Mouse (Mus musculus): Measurements from ENCODE around the gene Gm428. TPM values are rescaled to one million over a fixed set of nuclear protein-coding genes. Genes with fewer than 3 reads are reported as not detected.
"Not testable (repeated sequence)": the region's sequence is repeated elsewhere in the genome, so short reads cannot be mapped to it uniquely, and the experiment has no call there.

Gm428 gene
- polyA plus RNA-seq (2016; fragmentation: Nextera tagmentation; extraction: Ambion mirVana): not detected in 2 replicates

- H3K4me2 ChIP-seq (replicated peaks); ATAC-seq (ENCODE audit: low FRiP score, low read depth); H3K9ac ChIP-seq (replicated peaks); H3K36me3 ChIP-seq; H3K27ac ChIP-seq (replicated peaks); H3K4me1 ChIP-seq; H3K27me3 ChIP-seq; H3K4me3 ChIP-seq; H3K9me3 ChIP-seq: not testable (repeated sequence)
- 96% methylated on average over 2 of the region's 4 CpGs for WGBS
These were observed at the start of gene Gm428 for GRCm38 (mm10) chr4:73683216-73683615. Gene Gm428, plus strand, starts transcription at chr4:73683516.

- not testable (repeated sequence) for ATAC-seq (ENCODE audit: low FRiP score, low read depth); H3K4me2 ChIP-seq (replicated peaks); H3K36me3 ChIP-seq; H3K4me3 ChIP-seq; H3K9me3 ChIP-seq; H3K27ac ChIP-seq (replicated peaks); H3K4me1 ChIP-seq; H3K27me3 ChIP-seq; H3K9ac ChIP-seq (replicated peaks)
- no CpG with 5 or more reads among the region's 4 CpGs for WGBS
These were observed 45.5 kb upstream of the Gm428 start, which contains the start of gene Gm11236 for GRCm38 (mm10) chr4:73637821-73638220. Gene Gm11236, plus strand, starts transcription at chr4:73638121.

GRCm38 (mm10) chr4:73661864-73662263 is 21.5 kb upstream of the Gm428 start:
- ATAC-seq (ENCODE audit: low FRiP score, low read depth); H3K36me3 ChIP-seq; H3K4me3 ChIP-seq; H3K4me2 ChIP-seq (replicated peaks); H3K4me1 ChIP-seq; H3K9me3 ChIP-seq; H3K27ac ChIP-seq (replicated peaks); H3K27me3 ChIP-seq; H3K9ac ChIP-seq (replicated peaks): not testable (repeated sequence)
- 90% methylated on average over 4 of the region's 4 CpGs for WGBS

- H3K9me3 ChIP-seq; H3K36me3 ChIP-seq; H3K4me1 ChIP-seq; H3K4me2 ChIP-seq (replicated peaks); ATAC-seq (ENCODE audit: low FRiP score, low read depth); H3K9ac ChIP-seq (replicated peaks); H3K27ac ChIP-seq (replicated peaks); H3K27me3 ChIP-seq; H3K4me3 ChIP-seq: not testable (repeated sequence)
- WGBS: no CpG with 5 or more reads among the region's 4 CpGs
These were observed 15.3 kb upstream of the Gm428 start, which contains the start of gene Gm11239 for GRCm38 (mm10) chr4:73668054-73668453. Gene Gm11239, plus strand, starts transcription at chr4:73668354.

- no peak for ATAC-seq (ENCODE audit: low FRiP score, low read depth)
- 93% methylated on average over 1 of the region's 1 CpGs for WGBS
- no peak overlapping the region for H3K4me3 ChIP-seq
- no peaks in the 10 kb centered on the region for H3K27me3 ChIP-seq
- no peak overlapping the region for H3K4me2 ChIP-seq (replicated peaks)
- no peak overlapping the region for H3K27ac ChIP-seq (replicated peaks)
- H3K9ac ChIP-seq (replicated peaks): no peak overlapping the region
- H3K4me1 ChIP-seq: no peaks in the 10 kb centered on the region
- H3K9me3 ChIP-seq: no peaks in the 10 kb centered on the region
- no peaks in the 10 kb centered on the region for H3K36me3 ChIP-seq
These were observed 35.4 kb downstream of the Gm428 start for GRCm38 (mm10) chr4:73718761-73719160.

GRCm38 (mm10) chr4:73719819-73720218 is 36.5 kb downstream of the Gm428 start:
- no peak for ATAC-seq (ENCODE audit: low FRiP score, low read depth)
- Histone ChIP-seq H3K9ac (replicated peaks) (no peak overlapping the region), H3K9me3 (no peaks in the 10 kb centered on the region), H3K27ac (replicated peaks) (no peak overlapping the region), H3K27me3 (no peaks in the 10 kb centered on the region), H3K4me2 (replicated peaks) (no peak overlapping the region), H3K4me3 (no peak overlapping the region), H3K4me1 (no peaks in the 10 kb centered on the region), H3K36me3 (no peaks in the 10 kb centered on the region)

Other genes with a start within 250 kb of the Gm428 start
- gene Gm11238, start 75.6 kb upstream of the Gm428 start, polyA plus RNA-seq (2016; fragmentation: Nextera tagmentation; extraction: Ambion mirVana): not detected in 2 replicates
- not detected in 2 replicates for gene Gm11237, start 60.5 kb upstream of the Gm428 start, polyA plus RNA-seq (2016; fragmentation: Nextera tagmentation; extraction: Ambion mirVana)
- not detected in 2 replicates for gene Gm11236, start 45.4 kb upstream of the Gm428 start, polyA plus RNA-seq (2016; fragmentation: Nextera tagmentation; extraction: Ambion mirVana)
- gene Gm11239, start 15.2 kb upstream of the Gm428 start, polyA plus RNA-seq (2016; fragmentation: Nextera tagmentation; extraction: Ambion mirVana): not detected in 2 replicates
- 0.14 and 0.27 TPM in 2 replicates for gene Rasef, start 107.5 kb downstream of the Gm428 start, polyA plus RNA-seq (2016; fragmentation: Nextera tagmentation; extraction: Ambion mirVana)
- not detected in 2 replicates for gene Gm11758, start 192.8 kb downstream of the Gm428 start, polyA plus RNA-seq (2016; fragmentation: Nextera tagmentation; extraction: Ambion mirVana)
- gene Gm11757, start 207.6 kb downstream of the Gm428 start, polyA plus RNA-seq (2016; fragmentation: Nextera tagmentation; extraction: Ambion mirVana): not detected in 2 replicates
- not detected in 2 replicates for gene Gm13871, start 222.4 kb downstream of the Gm428 start, polyA plus RNA-seq (2016; fragmentation: Nextera tagmentation; extraction: Ambion mirVana)
- gene Gm11756, start 237.2 kb downstream of the Gm428 start, polyA plus RNA-seq (2016; fragmentation: Nextera tagmentation; extraction: Ambion mirVana): not detected in 2 replicates